Mouse (Mus musculus) gastrocnemius, adult 2 months (tissue): ENCODE measurements around the gene Arhgef17. TPM values are rescaled to one million over a fixed set of nuclear protein-coding genes. Genes with fewer than 3 reads are reported as not detected.
"Not testable (repeated sequence)": the region's sequence is repeated elsewhere in the genome, so short reads cannot be mapped to it uniquely, and the experiment has no call there.

Source experiments
- DNase-seq: peaks from one replicate; pipeline ENCODE4 v3.0.0; 2022
- H3K27ac ChIP-seq: fragments of 200-600 bp; 2 replicates; pipeline ENCODE4 v1.8.1; 2022; ENCODE audit warnings: mild to moderate bottlenecking
- H3K4me3 ChIP-seq: fragments of 200-600 bp; 2 replicates; pipeline ENCODE4 v1.8.1; 2022; ENCODE audit warnings: mild to moderate bottlenecking, moderate library complexity
- CTCF ChIP-seq: fragments of 200-600 bp; IDR thresholded peaks from 2 replicates; pipeline ENCODE4 v1.8.1; 2022; ENCODE audit warnings: antibody characterized with exemption, mild to moderate bottlenecking, moderate library complexity
- intact Hi-C: fragments of 180-260 bp; cut with DNase I; formaldehyde crosslinking; loops from one replicate; pipeline ENCODE4 v1.15.1; 2025
- total RNA-seq, 2 experiments: library from RNA; stranded (reverse); gene quantifications; 2 replicates each; pipeline ENCODE4 v1.2.3; 2021

Gene Arhgef17
- total RNA-seq, 2 experiments from 2014 or later, result 20.9 to 33.3 TPM

- DNase-seq, result peak; percentile 59
- Histone ChIP-seq H3K4me3 (peak overlapping the region; percentile 37; the same call in 1 of the 2 replicates), H3K27ac (peak overlapping the region; percentile 94)
- intact Hi-C loops, result no loop called here
- TF ChIP-seq CTCF, result no peak
Measured at GRCm38 (mm10) chr7:100861209-100861608, 70.7 kb downstream of the Arhgef17 start.

GRCm38 (mm10) chr7:100860450-100860849 lies 71.5 kb downstream of the Arhgef17 start:
- Histone ChIP-seq H3K4me3 (peak overlapping the region; percentile 37), H3K27ac (peak overlapping the region; percentile 94)
- DNase-seq, result no peak
- TF ChIP-seq CTCF, result no peak
- intact Hi-C loops, result no loop called here

- DNase-seq, result peak; percentile 52
- no peak overlapping the region for H3K4me3 ChIP-seq
- intact Hi-C loops, result no loop called here
- TF ChIP-seq CTCF, result no peak
- peak overlapping the region; percentile 89 for H3K27ac ChIP-seq
Measured at GRCm38 (mm10) chr7:100855795-100856573, 75.9 kb downstream of the Arhgef17 start.

GRCm38 (mm10) chr7:100855300-100855699 lies 76.6 kb downstream of the Arhgef17 start:
- peak; percentile 15 for DNase-seq
- TF ChIP-seq CTCF, result no peak
- Histone ChIP-seq H3K4me3 (peak overlapping the region; percentile 2; the same call in 1 of the 2 replicates), H3K27ac (peak overlapping the region; percentile 89)
- intact Hi-C loops, result no loop called here

GRCm38 (mm10) chr7:100854861-100855260 lies 77.0 kb downstream of the Arhgef17 start:
- peak overlapping the region; percentile 89 for H3K27ac ChIP-seq
- peak overlapping the region; percentile 2; the same call in 1 of the 2 replicates for H3K4me3 ChIP-seq

GRCm38 (mm10) chr7:100854137-100854814 lies 77.6 kb downstream of the Arhgef17 start:
- no peak for TF ChIP-seq CTCF
- H3K4me3 ChIP-seq, result peak overlapping the region; percentile 7; the same call in 1 of the 2 replicates
- peak; percentile 90 for DNase-seq
- intact Hi-C loops, result loop anchor here (5.0 kb wide), 1 partner anchor 193 kb away; no protein-coding TSS in a partner anchor
- H3K27ac ChIP-seq, result peak overlapping the region; percentile 89

More at GRCm38 (mm10) chr7:100854861-100855260, 77.0 kb downstream of the Arhgef17 start:
- no peak for DNase-seq
- TF ChIP-seq CTCF, result no peak
- intact Hi-C loops, result loop anchor here (5.0 kb wide), 1 partner anchor 192 kb away; no protein-coding TSS in a partner anchor

- intact Hi-C loops, result loop anchor here (2.0 to 5.0 kb wide), 2 partner anchors 27 to 194 kb away; no protein-coding TSS in a partner anchor
- H3K4me3 ChIP-seq, result peak overlapping the region; percentile 21; the same call in 1 of the 2 replicates
- peak; percentile 17 for DNase-seq
- peak overlapping the region; percentile 89 for H3K27ac ChIP-seq
- no peak for TF ChIP-seq CTCF
Measured at GRCm38 (mm10) chr7:100853396-100853795, 78.5 kb downstream of the Arhgef17 start.

- H3K27ac ChIP-seq, result peak overlapping the region; percentile 89
- intact Hi-C loops, result loop anchor here (2.0 to 5.0 kb wide), 2 partner anchors 29 to 196 kb away; no protein-coding TSS in a partner anchor
- H3K4me3 ChIP-seq, result peak overlapping the region; percentile 15
- TF ChIP-seq CTCF, result no peak
- DNase-seq, result peak; percentile 73
Measured at GRCm38 (mm10) chr7:100851481-100852356, 80.2 kb downstream of the Arhgef17 start.

- DNase-seq, result peak; percentile 77
- intact Hi-C loops, result loop anchor here (1.0 kb wide), 2 partner anchors 17 to 38 kb away; no protein-coding TSS in a partner anchor
- Histone ChIP-seq H3K4me3 (0 out of 2 replicates have a peak overlapping the region, but pooled peaks have one; percentile 15), H3K27ac (peak overlapping the region; percentile 89)
- no peak for TF ChIP-seq CTCF
Measured at GRCm38 (mm10) chr7:100849508-100849907, 82.4 kb downstream of the Arhgef17 start.

- H3K4me3 ChIP-seq, result no peak overlapping the region
- peak overlapping the region; percentile 89 for H3K27ac ChIP-seq
- TF ChIP-seq CTCF, result peak; percentile 92
- peak; percentile 83 for DNase-seq
- intact Hi-C loops, result loop anchor here (1.0 kb wide), 2 partner anchors 18 to 39 kb away; no protein-coding TSS in a partner anchor
Measured at GRCm38 (mm10) chr7:100848744-100849143, 83.2 kb downstream of the Arhgef17 start.

- intact Hi-C loops, result no loop called here
- H3K27ac ChIP-seq, result no peak overlapping the region
- peak; percentile 13 for DNase-seq
- H3K4me3 ChIP-seq, result no peak overlapping the region
- no peak for TF ChIP-seq CTCF
Measured at GRCm38 (mm10) chr7:100847131-100847530, 84.8 kb downstream of the Arhgef17 start.

- DNase-seq, result peak; percentile 12
- H3K4me3 ChIP-seq, intact Hi-C loops: not testable (repeated sequence)
- peak overlapping the region; percentile 38; the same call in 1 of the 2 replicates for H3K27ac ChIP-seq
Measured at GRCm38 (mm10) chr7:100846033-100846432, 85.9 kb downstream of the Arhgef17 start.
